Mouse (Mus musculus): Measurements from ENCODE around the gene Hectd4. TPM values are rescaled to one million over a fixed set of nuclear protein-coding genes. Genes with fewer than 3 reads are reported as not detected.
"Not testable (repeated sequence)": the region's sequence is repeated elsewhere in the genome, so short reads cannot be mapped to it uniquely, and the experiment has no call there.

Hectd4 gene
- polyA plus RNA-seq, 1 experiment from 2014 or later: 35.2 TPM

GRCm38 (mm10) chr5:121311576-121311975 lies 91.6 kb downstream of the Hectd4 start:
- H3K9me3 ChIP-seq (ENCODE audit: control insufficient read depth, low read length): no peaks in the 10 kb centered on the region
- no peak overlapping the region for H3K4me2 ChIP-seq (ENCODE audit: low read depth, low read length)
- ATAC-seq (ENCODE audit: low read depth): no peak
- H3K4me3 ChIP-seq (ENCODE audit: low read depth, low read length): no peak overlapping the region
- no peak overlapping the region for H3K9ac ChIP-seq (replicated peaks; ENCODE audit: low read depth, low read length)
- peaks cover 79% of the 10 kb centered on the region for H3K36me3 ChIP-seq (ENCODE audit: control insufficient read depth, insufficient read depth, low read length)
- WGBS: 95% methylated on average over 8 of the region's 8 CpGs
- no peaks in the 10 kb centered on the region for H3K27me3 ChIP-seq (ENCODE audit: control insufficient read depth, insufficient read depth, low read length)
- no peak overlapping the region for H3K27ac ChIP-seq (ENCODE audit: low read depth, low read length)
- no peaks in the 10 kb centered on the region for H3K4me1 ChIP-seq (ENCODE audit: control insufficient read depth, insufficient read depth, low read length)

- H3K36me3 ChIP-seq (ENCODE audit: control insufficient read depth, insufficient read depth, low read length): peaks cover 82% of the 10 kb centered on the region
- no peak overlapping the region for H3K4me2 ChIP-seq (ENCODE audit: low read depth, low read length)
- no peak overlapping the region for H3K27ac ChIP-seq (ENCODE audit: low read depth, low read length)
- ATAC-seq (ENCODE audit: low read depth): no peak
- H3K27me3 ChIP-seq (ENCODE audit: control insufficient read depth, insufficient read depth, low read length): no peaks in the 10 kb centered on the region
- H3K9me3 ChIP-seq (ENCODE audit: control insufficient read depth, low read length): no peaks in the 10 kb centered on the region
- H3K4me1 ChIP-seq (ENCODE audit: control insufficient read depth, insufficient read depth, low read length): no peaks in the 10 kb centered on the region
- H3K4me3 ChIP-seq (ENCODE audit: low read depth, low read length): no peak overlapping the region
- WGBS: 89% methylated on average over 10 of the region's 10 CpGs
- H3K9ac ChIP-seq (replicated peaks; ENCODE audit: low read depth, low read length): no peak overlapping the region
Observed at GRCm38 (mm10) chr5:121313764-121314474, 93.9 kb downstream of the Hectd4 start.

- Histone ChIP-seq H3K27ac (ENCODE audit: low read depth, low read length) (no peak overlapping the region), H3K4me3 (ENCODE audit: low read depth, low read length) (no peak overlapping the region), H3K9ac (replicated peaks; ENCODE audit: low read depth, low read length) (no peak overlapping the region), H3K27me3 (ENCODE audit: control insufficient read depth, insufficient read depth, low read length) (no peaks in the 10 kb centered on the region), H3K4me2 (ENCODE audit: low read depth, low read length) (no peak overlapping the region), H3K36me3 (ENCODE audit: control insufficient read depth, insufficient read depth, low read length) (peaks cover 74% of the 10 kb centered on the region), H3K4me1 (ENCODE audit: control insufficient read depth, insufficient read depth, low read length) (no peaks in the 10 kb centered on the region), H3K9me3 (ENCODE audit: control insufficient read depth, low read length) (no peaks in the 10 kb centered on the region)
- no peak for ATAC-seq (ENCODE audit: low read depth)
- WGBS: 50% methylated on average over 14 of the region's 14 CpGs
Observed at GRCm38 (mm10) chr5:121326079-121326805, 106.2 kb downstream of the Hectd4 start.

GRCm38 (mm10) chr5:121329333-121330058 lies 109.5 kb downstream of the Hectd4 start:
- Histone ChIP-seq H3K36me3 (ENCODE audit: control insufficient read depth, insufficient read depth, low read length) (peaks cover 74% of the 10 kb centered on the region), H3K27ac (ENCODE audit: low read depth, low read length) (no peak overlapping the region), H3K9me3 (ENCODE audit: control insufficient read depth, low read length) (no peaks in the 10 kb centered on the region), H3K27me3 (ENCODE audit: control insufficient read depth, insufficient read depth, low read length) (no peaks in the 10 kb centered on the region), H3K4me1 (ENCODE audit: control insufficient read depth, insufficient read depth, low read length) (no peaks in the 10 kb centered on the region), H3K4me3 (ENCODE audit: low read depth, low read length) (no peak overlapping the region), H3K4me2 (ENCODE audit: low read depth, low read length) (no peak overlapping the region), H3K9ac (replicated peaks; ENCODE audit: low read depth, low read length) (no peak overlapping the region)
- WGBS: 78% methylated on average over 11 of the region's 11 CpGs
- ATAC-seq (ENCODE audit: low read depth): no peak

GRCm38 (mm10) chr5:121330154-121330816 lies 110.3 kb downstream of the Hectd4 start:
- not testable (repeated sequence) for H3K4me2 ChIP-seq (ENCODE audit: low read depth, low read length); H3K9ac ChIP-seq (replicated peaks; ENCODE audit: low read depth, low read length); ATAC-seq (ENCODE audit: low read depth); H3K27me3 ChIP-seq (ENCODE audit: control insufficient read depth, insufficient read depth, low read length); H3K9me3 ChIP-seq (ENCODE audit: control insufficient read depth, low read length); H3K4me1 ChIP-seq (ENCODE audit: control insufficient read depth, insufficient read depth, low read length); H3K4me3 ChIP-seq (ENCODE audit: low read depth, low read length)
- H3K27ac ChIP-seq (ENCODE audit: low read depth, low read length): peak overlapping the region; percentile 4; the same call in 1 of the 2 replicates
- WGBS: 65% methylated on average over 5 of the region's 19 CpGs
- peaks cover 74% of the 10 kb centered on the region for H3K36me3 ChIP-seq (ENCODE audit: control insufficient read depth, insufficient read depth, low read length)

GRCm38 (mm10) chr5:121331731-121332130 lies 111.7 kb downstream of the Hectd4 start:
- no peak overlapping the region for H3K9ac ChIP-seq (replicated peaks; ENCODE audit: low read depth, low read length)
- H3K27me3 ChIP-seq (ENCODE audit: control insufficient read depth, insufficient read depth, low read length): no peaks in the 10 kb centered on the region
- no peak overlapping the region for H3K4me2 ChIP-seq (ENCODE audit: low read depth, low read length)
- no peaks in the 10 kb centered on the region for H3K4me1 ChIP-seq (ENCODE audit: control insufficient read depth, insufficient read depth, low read length)
- no peak for ATAC-seq (ENCODE audit: low read depth)
- no peak overlapping the region for H3K4me3 ChIP-seq (ENCODE audit: low read depth, low read length)
- 98% methylated on average over 10 of the region's 10 CpGs for WGBS
- no peaks in the 10 kb centered on the region for H3K9me3 ChIP-seq (ENCODE audit: control insufficient read depth, low read length)
- H3K36me3 ChIP-seq (ENCODE audit: control insufficient read depth, insufficient read depth, low read length): peaks cover 73% of the 10 kb centered on the region
- no peak overlapping the region for H3K27ac ChIP-seq (ENCODE audit: low read depth, low read length)

GRCm38 (mm10) chr5:121333976-121334375 lies 114.0 kb downstream of the Hectd4 start:
- 94% methylated on average over 9 of the region's 9 CpGs for WGBS
- no peaks in the 10 kb centered on the region for H3K27me3 ChIP-seq (ENCODE audit: control insufficient read depth, insufficient read depth, low read length)
- H3K4me2 ChIP-seq (ENCODE audit: low read depth, low read length): no peak overlapping the region
- no peak overlapping the region for H3K4me3 ChIP-seq (ENCODE audit: low read depth, low read length)
- H3K9ac ChIP-seq (replicated peaks; ENCODE audit: low read depth, low read length): no peak overlapping the region
- H3K9me3 ChIP-seq (ENCODE audit: control insufficient read depth, low read length): no peaks in the 10 kb centered on the region
- H3K4me1 ChIP-seq (ENCODE audit: control insufficient read depth, insufficient read depth, low read length): no peaks in the 10 kb centered on the region
- peaks cover 82% of the 10 kb centered on the region for H3K36me3 ChIP-seq (ENCODE audit: control insufficient read depth, insufficient read depth, low read length)
- H3K27ac ChIP-seq (ENCODE audit: low read depth, low read length): no peak overlapping the region
- no peak for ATAC-seq (ENCODE audit: low read depth)

- no peaks in the 10 kb centered on the region for H3K4me1 ChIP-seq (ENCODE audit: control insufficient read depth, insufficient read depth, low read length)
- peaks cover 82% of the 10 kb centered on the region for H3K36me3 ChIP-seq (ENCODE audit: control insufficient read depth, insufficient read depth, low read length)
- H3K4me2 ChIP-seq (ENCODE audit: low read depth, low read length): no peak overlapping the region
- no peak for ATAC-seq (ENCODE audit: low read depth)
- 87% methylated on average over 5 of the region's 5 CpGs for WGBS
- no peaks in the 10 kb centered on the region for H3K27me3 ChIP-seq (ENCODE audit: control insufficient read depth, insufficient read depth, low read length)
- H3K4me3 ChIP-seq (ENCODE audit: low read depth, low read length): no peak overlapping the region
- no peaks in the 10 kb centered on the region for H3K9me3 ChIP-seq (ENCODE audit: control insufficient read depth, low read length)
- no peak overlapping the region for H3K9ac ChIP-seq (replicated peaks; ENCODE audit: low read depth, low read length)
- H3K27ac ChIP-seq (ENCODE audit: low read depth, low read length): no peak overlapping the region
Observed at GRCm38 (mm10) chr5:121334454-121334853, 114.4 kb downstream of the Hectd4 start.
